Mouse (Mus musculus): ENCODE measurements around the gene Olfr974.
"Not testable (repeated sequence)": the region's sequence is repeated elsewhere in the genome, so short reads cannot be mapped to it uniquely, and the experiment has no call there.

Gene Olfr974

DNA sequence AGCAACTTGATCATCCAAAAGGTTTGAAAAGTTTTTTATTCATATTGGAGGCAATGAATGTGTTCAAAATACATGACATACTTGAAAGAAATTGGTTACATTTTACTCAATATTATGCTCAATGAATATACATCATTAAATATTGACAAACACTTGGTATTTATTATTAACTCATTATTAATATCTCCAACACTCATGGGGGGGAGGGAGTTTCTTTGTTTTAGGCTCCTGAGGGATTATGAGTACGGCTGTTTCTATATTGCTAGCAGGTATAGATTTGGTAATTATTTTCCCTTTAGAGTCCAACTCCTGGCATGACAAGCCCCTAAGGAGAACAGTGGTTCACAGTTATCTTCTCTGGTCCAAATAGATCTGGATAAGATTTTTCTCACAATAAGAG lies at the start of gene Olfr974:
Gene Olfr974, plus strand, starts transcription at position 301 of the 400 bp plus-strand sequence.
- no peak for DNase-seq (ENCODE audit: low spot score)

DNA sequence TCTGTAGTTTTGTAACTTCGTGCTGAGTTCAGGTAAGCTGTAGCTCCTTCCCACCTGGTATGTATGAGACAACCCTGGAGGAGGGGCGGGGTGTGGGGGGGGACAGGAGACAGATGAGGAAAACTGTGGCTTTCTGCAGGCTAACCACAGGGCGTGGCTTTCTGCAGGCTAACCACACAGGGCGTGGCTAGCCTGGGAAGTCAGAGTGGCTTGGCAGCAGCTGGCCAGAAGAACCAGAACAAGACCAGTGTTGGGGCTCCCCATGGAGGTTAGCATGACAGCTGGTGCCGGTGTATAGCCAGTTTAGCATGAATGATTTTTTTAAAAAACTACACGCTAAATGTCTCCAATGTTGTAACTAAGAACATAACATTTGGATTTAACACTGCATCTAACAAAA lies 32.2 kb upstream of the Olfr974 start:
- no peak for DNase-seq (ENCODE audit: low spot score)

- DNase-seq (ENCODE audit: low spot score) = no peak
Measured at GRCm38 (mm10) chr9:39907036-39907435, 30.3 kb upstream of the Olfr974 start, which contains the start of gene Olfr229. TSS of gene Olfr229 (plus strand) at chr9:39907336.

DNA sequence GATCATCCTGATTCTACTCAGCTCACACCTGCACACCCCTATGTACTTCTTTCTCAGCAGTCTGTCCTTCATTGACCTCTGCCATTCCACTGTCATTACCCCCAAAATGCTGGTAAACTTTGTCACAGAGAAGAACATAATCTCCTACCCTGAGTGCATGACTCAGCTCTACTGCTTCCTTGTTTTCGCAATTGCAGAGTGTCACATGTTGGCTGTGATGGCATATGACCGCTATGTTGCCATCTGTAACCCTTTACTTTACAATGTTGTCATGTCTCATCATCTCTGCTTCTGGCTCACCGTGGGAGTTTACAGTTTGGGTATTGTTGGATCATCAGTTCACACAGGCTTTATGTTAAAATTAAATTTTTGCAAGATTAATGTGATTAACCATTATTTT lies 27.4 kb upstream of the Olfr974 start:
- no peak for DNase-seq (ENCODE audit: low spot score)

DNA sequence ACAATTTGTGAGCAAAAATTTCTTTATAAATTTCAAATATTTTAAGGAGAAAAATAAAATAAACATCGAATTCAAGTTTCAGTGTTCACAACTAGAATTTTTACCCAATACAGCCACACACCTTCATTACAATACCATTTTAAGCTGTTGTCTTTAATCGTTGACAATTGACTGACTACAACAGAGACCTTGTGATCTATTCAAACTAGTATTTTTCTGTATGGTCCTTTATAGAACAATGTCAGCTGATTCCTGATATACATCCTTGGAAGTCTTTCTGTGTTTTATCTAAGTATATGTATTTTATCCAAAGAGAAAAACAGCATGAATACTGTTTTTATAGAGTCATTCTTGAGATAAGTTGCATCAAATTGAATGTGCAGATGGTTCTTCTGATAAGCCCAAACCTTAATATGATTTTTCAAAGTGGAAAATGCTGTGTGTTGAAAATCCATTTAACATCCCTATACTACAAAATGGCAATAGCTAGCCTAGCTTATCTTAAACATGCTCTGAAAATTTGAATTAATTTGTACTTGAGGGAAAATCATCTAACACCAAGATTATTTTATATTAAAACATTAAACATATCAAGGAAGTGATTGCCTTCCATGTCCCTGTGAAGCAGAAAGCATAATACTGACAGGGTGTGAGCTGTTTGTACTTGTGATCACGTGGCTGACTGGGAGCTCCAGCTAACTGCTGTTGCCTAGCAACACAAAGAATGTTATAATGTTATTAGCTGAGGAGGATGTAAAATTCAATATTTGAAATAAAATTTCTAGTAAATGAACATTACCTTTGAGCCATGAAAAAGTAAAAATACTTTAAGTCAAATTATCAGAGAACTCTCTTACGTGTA lies 9.1 kb upstream of the Olfr974 start:
- DNase-seq (ENCODE audit: low spot score) = not testable (repeated sequence)

DNA sequence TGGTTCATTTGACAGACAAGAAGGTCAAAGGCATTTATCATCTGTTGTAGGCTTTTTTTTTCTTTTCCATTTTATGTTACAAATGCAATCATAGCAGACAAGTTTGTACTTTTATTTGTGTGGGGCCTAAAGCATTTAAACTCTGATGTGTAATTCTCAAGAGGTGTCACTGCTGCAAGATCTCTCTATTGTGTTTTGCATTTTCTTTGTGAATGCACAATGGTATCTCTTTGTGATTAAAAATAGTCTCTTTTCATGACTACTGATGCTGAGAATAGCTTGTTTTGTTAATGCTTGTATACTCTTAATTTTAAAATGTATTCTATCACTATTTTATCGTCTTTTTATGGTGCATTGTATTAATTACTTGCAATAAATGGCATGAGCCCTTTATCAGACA lies 8.5 kb upstream of the Olfr974 start:
- DNase-seq (ENCODE audit: low spot score) = not testable (repeated sequence)

DNA sequence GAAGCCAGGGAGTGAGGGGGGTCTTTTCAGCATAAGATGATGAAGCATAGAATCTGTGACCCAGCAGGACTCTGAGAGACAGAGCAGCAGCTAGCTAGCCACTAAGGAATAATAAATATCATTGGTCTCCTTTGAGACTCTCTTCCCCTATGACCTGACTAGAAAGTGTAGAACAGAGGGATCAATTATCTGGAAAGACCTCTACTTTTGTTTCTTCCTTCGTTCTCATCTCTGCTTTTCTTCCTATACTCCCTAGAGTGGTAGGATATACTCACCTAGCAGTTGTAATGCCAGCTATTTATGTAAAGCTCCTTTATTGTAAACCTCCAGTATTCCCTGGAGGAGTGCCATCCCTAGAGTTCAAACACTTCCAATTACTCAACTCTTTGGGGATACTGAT lies 14.6 kb downstream of the Olfr974 start, which contains the start of gene Olfr975:
Gene Olfr975, minus strand, starts transcription at position 101 of the 400 bp plus-strand sequence.
- DNase-seq (ENCODE audit: low spot score) = no peak

DNA sequence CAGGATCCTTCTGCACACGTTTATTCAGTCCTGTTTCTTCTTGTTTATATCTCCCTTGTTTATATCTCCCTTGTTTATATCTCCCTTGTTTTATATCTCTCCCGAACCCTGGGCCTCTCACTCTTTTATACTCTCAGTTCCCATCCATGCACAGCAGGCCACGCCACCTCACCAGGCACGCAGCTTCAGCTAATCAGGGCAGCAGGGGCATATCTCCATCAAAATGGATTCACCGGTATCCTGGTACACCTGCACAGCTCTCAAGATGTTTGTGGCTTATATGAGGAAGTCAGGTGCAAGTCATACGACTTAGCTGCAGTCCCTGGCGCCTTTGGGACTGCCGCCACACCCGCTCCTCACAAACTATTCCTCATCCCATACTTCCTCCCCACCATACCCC lies 23.7 kb downstream of the Olfr974 start, which contains the start of gene Olfr976:
Gene Olfr976, minus strand, starts transcription at position 101 of the 400 bp plus-strand sequence.
- not testable (repeated sequence) for DNase-seq (ENCODE audit: low spot score)

DNA sequence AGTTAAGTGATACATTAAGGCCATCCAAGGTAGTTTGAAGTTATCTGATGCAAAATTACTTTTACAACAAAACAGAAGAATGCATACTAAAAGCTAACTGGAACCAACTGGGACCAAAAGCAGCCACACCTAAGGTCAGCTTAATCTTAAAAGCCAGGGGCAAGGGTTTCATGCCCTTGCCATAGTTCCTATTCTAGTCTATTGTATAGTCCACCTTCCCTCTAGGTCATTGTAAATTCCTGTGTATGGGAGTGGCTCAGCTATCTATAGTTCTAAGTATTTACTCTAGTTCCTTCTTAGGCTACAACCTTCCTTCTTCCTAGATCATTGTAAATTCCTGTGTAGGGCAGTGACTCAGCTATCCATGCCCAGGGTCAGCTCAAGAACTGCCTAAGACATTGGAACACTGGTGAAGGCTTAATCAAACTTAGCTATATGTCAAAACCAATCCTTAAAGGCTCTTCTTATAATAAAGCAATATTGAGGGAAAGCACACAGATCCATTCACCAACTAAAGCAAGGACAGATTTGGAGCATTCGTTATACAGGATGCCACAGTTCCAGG lies 39.4 kb downstream of the Olfr974 start:
- DNase-seq (ENCODE audit: low spot score) = not testable (repeated sequence)

DNA sequence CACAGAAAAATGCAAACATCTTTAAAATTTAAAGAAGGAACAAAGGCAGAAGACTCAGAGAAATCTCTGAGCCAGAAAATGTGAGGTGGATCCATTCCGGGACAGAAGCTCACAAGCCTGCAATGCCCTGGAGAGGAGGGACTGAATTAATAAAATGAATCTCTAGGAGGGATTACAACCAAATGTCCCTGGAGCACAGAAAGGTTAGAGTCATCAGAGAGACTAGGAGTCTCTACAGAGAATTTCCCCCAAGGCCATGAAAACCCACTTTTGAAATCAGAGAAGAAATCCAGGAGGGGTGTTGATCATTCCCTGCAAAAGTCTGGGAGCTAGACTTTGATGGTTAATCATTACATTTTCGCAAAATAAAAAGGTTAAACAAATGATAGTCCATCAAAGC lies 54.5 kb downstream of the Olfr974 start, which contains the start of gene Olfr978:
Gene Olfr978, plus strand, starts transcription at position 301 of the 400 bp plus-strand sequence.
- no peak for DNase-seq (ENCODE audit: low spot score)
